Comparison of ENCODE assay signal across 27 mouse cellular contexts in genomic region chr8:64799306-64799705, GRCm38 (mm10). TPM values are rescaled to one million over a fixed set of nuclear protein-coding genes. Genes with fewer than 3 reads are reported as not detected.
DNase-seq lines count a peak whose midpoint lies in the region; ATAC-seq and TF ChIP-seq lines count a peak whose summit lies in the region.
"Had no signal": no experiment of that assay in that cellular context is flagged by ENCODE, and none has a peak within 500 bp of the region (broad histone marks: within the 10 kb centered on the region; RNA-seq: fewer than 3 reads in every experiment).

No protein-coding gene starts in this region.

- peak; percentile 72 for DNase-seq in ES-CJ7 (ENCODE audit: low read depth, low spot score)
- peak; percentile 67 for DNase-seq in ZHBTc4 (ENCODE audit: low read depth, low spot score)
- no peak for DNase-seq in retina, postnatal 1 day
- DNase-seq: adrenal gland, adult 2 months; adrenal gland, postnatal 14 days; cerebellum, adult 11 months; cerebellum, adult 2 months; cerebellum, adult 9-11 months; cerebellum, postnatal 25 days; forebrain, postnatal 0 days; gastrocnemius, adult 2 months; gastrocnemius, postnatal 14 days; heart, adult 2 months; heart, postnatal 36 days; kidney, adult 11 months had no signal

- no peaks in the 10 kb centered on the region for H3K27me3 ChIP-seq in intestine, embryonic 15.5 days (replicated peaks)
- no peaks in the 10 kb centered on the region for H3K27me3 ChIP-seq in intestine, embryonic 16.5 days (replicated peaks; ENCODE audit: control insufficient read depth, insufficient read depth, low read length)
- H3K27me3 ChIP-seq in ES-Bruce4 (ENCODE audit: control insufficient read depth, insufficient read depth, low read length, poor library complexity, severe bottlenecking): no peaks in the 10 kb centered on the region
- H3K27me3 ChIP-seq: embryonic facial prominence, embryonic 12.5 days; embryonic facial prominence, embryonic 15.5 days had no signal

- H3K27ac ChIP-seq in intestine, embryonic 15.5 days: no peak overlapping the region
- no peak overlapping the region for H3K27ac ChIP-seq in intestine, embryonic 16.5 days (ENCODE audit: low read length)
- peak overlapping the region; percentile 45 for H3K27ac ChIP-seq in ES-Bruce4 (ENCODE audit: insufficient read depth, low read length)
- H3K27ac ChIP-seq: embryonic facial prominence, embryonic 12.5 days; embryonic facial prominence, embryonic 15.5 days; gastrocnemius, adult 2 months; heart, adult 2 months; hindbrain, embryonic 10.5 days; hindbrain, embryonic 14.5 days; hindbrain, postnatal 0 days had no signal

- no peaks in the 10 kb centered on the region for H3K4me1 ChIP-seq in intestine, embryonic 15.5 days (replicated peaks)
- H3K4me1 ChIP-seq in intestine, embryonic 16.5 days (ENCODE audit: control insufficient read depth, insufficient read depth, low read length): no peaks in the 10 kb centered on the region
- H3K4me1 ChIP-seq in ES-Bruce4 (ENCODE audit: control insufficient read depth, insufficient read depth, low read length): no peaks in the 10 kb centered on the region
- H3K4me1 ChIP-seq: embryonic facial prominence, embryonic 12.5 days; embryonic facial prominence, embryonic 15.5 days; hindbrain, embryonic 10.5 days had no signal

- no peak for TF ChIP-seq POLR2A in ES-Bruce4 (IDR thresholded peaks at IDR 0.05; ENCODE audit: insufficient read depth, low read length)

- H3K9me3 ChIP-seq in intestine, embryonic 15.5 days: no peaks in the 10 kb centered on the region
- no peaks in the 10 kb centered on the region for H3K9me3 ChIP-seq in intestine, embryonic 16.5 days (ENCODE audit: control insufficient read depth, low read length)
- no peaks in the 10 kb centered on the region for H3K9me3 ChIP-seq in ES-Bruce4 (replicated peaks; ENCODE audit: control insufficient read depth, insufficient read depth, low read length, poor library complexity, severe bottlenecking)
- H3K9me3 ChIP-seq: embryonic facial prominence, embryonic 12.5 days; embryonic facial prominence, embryonic 15.5 days; hindbrain, embryonic 10.5 days had no signal

- no peak for TF ChIP-seq CTCF in ES-Bruce4 (IDR thresholded peaks at IDR 0.05; ENCODE audit: low read depth, low read length)

- H3K9ac ChIP-seq in intestine, embryonic 15.5 days: no peak overlapping the region
- H3K9ac ChIP-seq in intestine, embryonic 16.5 days (ENCODE audit: low read depth, low read length): no peak overlapping the region
- H3K9ac ChIP-seq in ES-Bruce4 (ENCODE audit: low read depth, poor library complexity, severe bottlenecking): no peak overlapping the region
- H3K9ac ChIP-seq: embryonic facial prominence, embryonic 12.5 days; embryonic facial prominence, embryonic 15.5 days; forebrain, postnatal 0 days; hindbrain, embryonic 14.5 days had no signal

- no peak overlapping the region for H3K4me3 ChIP-seq in intestine, embryonic 15.5 days (replicated peaks)
- H3K4me3 ChIP-seq in intestine, embryonic 16.5 days (ENCODE audit: low read length): no peak overlapping the region
- no peak overlapping the region for H3K4me3 ChIP-seq in ES-Bruce4 (ENCODE audit: low read depth, low read length)
- H3K4me3 ChIP-seq: embryonic facial prominence, embryonic 12.5 days; embryonic facial prominence, embryonic 15.5 days; gastrocnemius, adult 2 months; heart, adult 2 months; hindbrain, embryonic 10.5 days had no signal

- ATAC-seq in intestine, embryonic 15.5 days: peak; percentile 49; the same call in 1 of the 2 replicates
- no peak for ATAC-seq in intestine, embryonic 16.5 days
- ATAC-seq: CD4-positive, CD25-positive, alpha-beta regulatory T cell, adult 4 months; forebrain, embryonic 14.5 days; forebrain, postnatal 0 days; hindbrain, postnatal 0 days; inflammation-experienced regulatory T-cells, adult 6 months had no signal

- H3K36me3 ChIP-seq in intestine, embryonic 15.5 days: no peaks in the 10 kb centered on the region
- no peaks in the 10 kb centered on the region for H3K36me3 ChIP-seq in intestine, embryonic 16.5 days (ENCODE audit: control insufficient read depth, insufficient read depth, low read length)
- no peaks in the 10 kb centered on the region for H3K36me3 ChIP-seq in ES-Bruce4 (ENCODE audit: control insufficient read depth, insufficient read depth, low read length, poor library complexity, severe bottlenecking)
- H3K36me3 ChIP-seq: embryonic facial prominence, embryonic 12.5 days; embryonic facial prominence, embryonic 15.5 days; hindbrain, embryonic 10.5 days had no signal

- WGBS in intestine, embryonic 15.5 days: 77% methylated on average over 8 of the region's 8 CpGs
- 70% methylated on average over 8 of the region's 8 CpGs for WGBS in intestine, embryonic 16.5 days

- TF ChIP-seq EP300 in ES-Bruce4 (IDR thresholded peaks at IDR 0.05; ENCODE audit: insufficient read depth, low read depth, low read length): no peak

- H3K4me2 ChIP-seq in intestine, embryonic 15.5 days (replicated peaks): no peak overlapping the region
- no peak overlapping the region for H3K4me2 ChIP-seq in intestine, embryonic 16.5 days (ENCODE audit: low read depth, low read length)
- H3K4me2 ChIP-seq: embryonic facial prominence, embryonic 12.5 days; embryonic facial prominence, embryonic 15.5 days; heart, embryonic 11.5 days; hindbrain, embryonic 14.5 days had no signal

RNA-seq across cellular contexts. Expression of gene Klhl2, which starts 50.5 kb away (rescaled TPM):
- polyA plus RNA-seq in intestine, embryonic 15.5 days (2015; fragmentation: Nextera tagmentation; extraction: Ambion mirVana): 19.5 and 21.4 TPM in 2 replicates
- 5.1 and 5.6 TPM in 2 replicates for polyA plus RNA-seq in intestine, embryonic 16.5 days (2015; fragmentation: Nextera tagmentation; extraction: Ambion mirVana)
- 25.8 and 25.9 TPM in 2 replicates for polyA plus RNA-seq in ES-Bruce4 (2011; ENCODE audit: insufficient read depth, insufficient read length, low read depth, missing spikeins)
